Mouse (Mus musculus) heart, postnatal 36 days (tissue): ENCODE results near the gene Cdadc1. TPM values are rescaled to one million over a fixed set of nuclear protein-coding genes. Genes with fewer than 3 reads are reported as not detected.

Experiments used
- DNase-seq, 2 experiments: peaks; one replicate each; pipeline ENCODE4 v3.0.0; 2021 to 2022
- intact Hi-C: fragments of 180-260 bp; cut with DNase I; formaldehyde crosslinking; loops from one replicate; pipeline ENCODE4 v1.15.1; 2025
- total RNA-seq, 2 experiments: library from RNA; stranded (reverse); gene quantifications; 2 replicates each; pipeline ENCODE4 v1.2.3; 2021

Cdadc1 gene
- total RNA-seq, result 10 to 100 TPM; 45.0 to 46.5 TPM

DNA sequence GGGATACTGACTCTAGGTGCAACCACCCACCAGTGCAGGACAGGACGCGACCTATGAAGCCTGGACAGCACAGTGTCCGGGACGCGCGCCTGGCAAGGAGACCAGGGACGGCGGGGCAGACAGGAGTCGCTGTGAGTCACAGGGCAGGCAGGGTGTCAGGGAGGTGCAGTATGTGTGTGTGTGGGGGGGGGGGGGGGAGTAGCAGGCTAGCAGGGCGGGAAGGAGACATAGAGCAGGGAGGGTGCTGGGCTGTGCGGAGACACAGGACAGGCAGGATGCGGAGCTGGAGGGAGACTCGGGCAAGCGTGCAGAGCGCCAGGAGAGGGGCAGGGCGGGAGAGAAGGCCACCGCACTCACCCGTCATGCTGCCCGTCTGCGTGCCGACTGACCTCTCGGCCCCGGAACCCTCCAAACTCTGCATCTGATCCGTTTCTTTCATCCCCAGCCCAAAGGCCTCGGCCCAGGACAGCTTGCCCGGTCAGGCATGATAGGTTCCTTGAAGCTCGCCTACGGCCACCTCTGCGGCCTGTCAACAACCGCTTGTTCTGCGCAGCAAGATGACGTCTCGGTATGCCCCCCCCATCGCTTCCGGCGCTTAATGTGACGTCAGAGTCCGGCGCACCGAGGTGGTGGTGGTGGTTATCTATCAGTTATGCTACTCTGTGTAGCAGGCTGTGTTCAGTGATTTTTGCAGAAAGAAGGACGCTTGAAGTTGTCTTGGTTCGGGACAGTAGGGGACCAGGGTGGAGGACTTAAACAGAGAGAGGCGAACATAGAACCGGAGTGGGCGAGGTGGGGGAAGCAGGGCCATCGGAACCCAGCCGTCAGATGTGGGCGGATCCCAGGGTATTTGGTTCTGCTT is at the start of gene Cdadc1:
Cdadc1 (minus strand) TSS at position 562 of the 862 bp plus-strand sequence.
- intact Hi-C loops, result no loop called here

DNA sequence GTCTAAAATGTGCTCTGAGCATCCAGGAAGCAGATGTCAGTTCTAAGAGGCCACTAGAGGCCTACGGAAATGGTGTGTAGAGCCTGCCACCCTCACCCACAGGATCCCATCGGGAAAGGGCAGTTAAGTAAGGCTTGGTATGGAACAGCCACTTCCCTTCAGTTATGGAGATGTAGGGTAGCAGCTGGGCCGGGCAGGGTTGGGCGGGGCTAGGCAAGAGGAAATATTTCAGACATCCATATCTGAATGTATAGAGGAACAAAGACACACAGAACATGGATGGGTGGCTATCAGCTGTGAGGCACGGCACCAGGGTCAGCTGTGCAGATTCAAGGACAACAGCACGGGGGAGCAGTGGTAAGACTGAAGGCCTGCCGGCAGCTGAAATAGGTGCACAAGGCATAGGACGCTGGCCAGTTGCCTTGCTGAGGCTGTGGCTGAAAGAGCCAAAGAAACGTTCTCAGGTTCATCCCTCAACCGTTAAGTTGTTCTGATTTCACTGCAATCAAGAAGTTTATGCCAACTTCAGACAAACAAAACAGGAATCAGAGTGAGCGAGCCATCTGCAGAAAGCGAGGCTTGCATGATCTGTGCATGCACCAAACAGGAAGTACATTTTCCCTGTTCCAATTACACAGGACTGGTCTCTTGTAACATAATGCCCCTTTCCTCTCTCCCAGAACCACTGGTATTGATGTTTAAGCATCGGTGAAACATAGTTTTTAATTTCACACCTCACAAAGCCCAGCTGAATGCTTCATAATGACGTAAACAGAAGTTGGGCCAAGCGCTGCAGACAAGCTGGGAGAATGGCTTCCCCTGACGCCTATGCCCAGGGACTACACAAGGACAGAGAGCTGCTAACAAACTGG is 49.3 kb upstream of the Cdadc1 start:
- intact Hi-C loops, result no loop called here
- no peak for DNase-seq

More for the DNA sequence above, at the start of gene Cdadc1:
- DNase-seq, result peak; percentile 98 to 99

DNA sequence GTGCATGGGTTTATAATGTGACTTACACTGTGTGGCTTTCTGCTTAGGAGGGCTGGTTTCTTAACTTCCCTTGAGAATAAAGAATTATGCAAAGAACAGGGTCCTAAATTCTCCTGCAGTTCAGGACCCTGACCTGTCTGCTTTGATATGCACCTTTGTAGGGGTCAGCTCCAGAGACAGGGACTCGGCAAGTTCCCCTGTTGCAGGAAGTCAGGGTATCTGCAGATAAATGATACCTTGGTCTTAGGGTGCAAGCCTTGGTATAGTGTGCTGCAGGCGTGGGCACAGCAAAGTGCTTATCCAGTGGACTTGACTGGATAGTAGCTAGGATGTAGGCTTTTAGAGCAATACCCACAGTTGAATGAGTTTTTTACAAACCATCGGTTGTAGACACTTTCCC is 47.1 kb upstream of the Cdadc1 start:
- DNase-seq, result no peak
- intact Hi-C loops, result no loop called here

GRCm38 (mm10) chr14:59644166-59644565 is 46.4 kb upstream of the Cdadc1 start:
- no peak for DNase-seq
- intact Hi-C loops, result no loop called here

GRCm38 (mm10) chr14:59643582-59643981 is 45.8 kb upstream of the Cdadc1 start:
- intact Hi-C loops, result no loop called here
- peak in 1 of 2 experiments; percentile 7 for DNase-seq

DNA sequence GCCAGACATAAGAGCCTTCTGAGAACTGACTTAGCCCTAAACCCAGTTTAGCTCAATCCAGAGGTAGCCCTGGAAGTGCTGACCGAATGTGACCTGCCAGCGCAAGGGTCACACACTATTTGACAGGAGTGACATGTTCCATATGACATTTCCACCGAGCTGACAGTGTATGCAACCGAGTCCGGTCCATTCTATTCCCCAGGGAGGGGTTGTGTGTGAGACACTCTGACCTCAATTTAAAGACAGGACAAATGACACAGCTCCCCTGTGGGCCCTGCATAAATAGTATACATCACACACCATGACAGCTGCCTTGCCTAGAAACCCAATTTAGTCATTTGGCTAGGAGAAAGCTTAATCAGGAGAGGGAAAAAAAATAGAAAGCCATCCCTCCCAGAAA is 44.1 kb upstream of the Cdadc1 start:
- DNase-seq, result no peak
- intact Hi-C loops, result no loop called here

DNA sequence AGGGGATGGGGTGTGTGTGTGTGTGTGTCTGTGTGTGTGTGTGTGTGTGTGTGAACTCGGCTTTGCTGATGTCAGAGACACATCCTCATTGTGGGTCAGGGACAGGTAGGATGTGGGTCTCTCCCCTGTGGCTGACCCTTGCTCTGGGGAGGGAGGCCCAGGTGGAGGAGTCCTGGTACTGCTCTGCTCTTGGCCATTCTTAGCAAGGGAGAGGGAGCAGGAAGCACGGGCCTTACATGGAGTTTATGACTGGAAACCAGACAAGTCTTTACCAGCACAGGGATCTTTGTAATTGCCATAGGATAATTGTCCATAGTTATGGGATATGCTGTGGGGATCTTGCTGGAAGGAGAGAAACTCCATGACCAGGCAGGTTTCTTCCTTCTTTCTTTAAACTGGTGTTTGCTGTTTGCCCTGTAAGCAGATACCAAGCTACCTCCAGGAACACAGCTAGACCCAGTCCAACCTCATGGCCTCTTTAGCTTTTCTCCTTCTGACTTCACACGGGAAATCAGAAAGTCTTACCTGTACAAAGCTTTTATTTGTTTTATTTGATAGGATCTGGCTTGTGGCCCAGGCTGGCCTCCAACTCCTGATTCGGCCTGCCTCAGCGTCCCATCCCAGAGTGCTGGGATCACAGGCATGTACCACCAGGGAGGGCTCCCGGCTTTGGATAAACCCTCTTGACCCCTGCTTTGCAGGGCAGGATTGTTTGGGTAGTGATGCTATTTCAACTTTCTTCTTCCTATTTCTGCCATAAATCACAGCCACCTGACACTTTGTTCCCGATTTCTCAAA is 41.3 kb upstream of the Cdadc1 start:
- intact Hi-C loops, result no loop called here
- no peak for DNase-seq

DNA sequence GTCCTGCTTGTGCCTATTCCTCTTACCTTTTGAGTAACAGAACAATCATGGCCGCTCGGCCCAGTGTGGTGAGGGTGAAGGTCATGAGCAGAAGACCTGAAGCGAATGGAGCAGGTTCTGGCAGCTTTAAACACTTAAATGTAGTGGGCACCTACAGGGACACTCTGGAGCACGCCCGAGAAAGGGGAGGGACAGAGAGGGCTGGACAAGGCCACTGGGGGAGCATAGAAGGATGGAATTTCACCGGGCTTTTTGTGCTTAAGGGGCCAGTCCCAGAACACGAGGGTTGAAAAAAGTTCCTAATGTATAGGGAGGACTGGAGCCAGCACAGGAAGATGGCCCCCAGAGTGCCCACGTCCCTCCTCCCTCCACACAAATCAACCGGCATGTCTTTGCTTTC is 36.2 kb upstream of the Cdadc1 start:
- intact Hi-C loops, result no loop called here
- DNase-seq, result no peak

- no peak for DNase-seq
- intact Hi-C loops, result no loop called here
Measured at GRCm38 (mm10) chr14:59633295-59633898, 35.6 kb upstream of the Cdadc1 start.

DNA sequence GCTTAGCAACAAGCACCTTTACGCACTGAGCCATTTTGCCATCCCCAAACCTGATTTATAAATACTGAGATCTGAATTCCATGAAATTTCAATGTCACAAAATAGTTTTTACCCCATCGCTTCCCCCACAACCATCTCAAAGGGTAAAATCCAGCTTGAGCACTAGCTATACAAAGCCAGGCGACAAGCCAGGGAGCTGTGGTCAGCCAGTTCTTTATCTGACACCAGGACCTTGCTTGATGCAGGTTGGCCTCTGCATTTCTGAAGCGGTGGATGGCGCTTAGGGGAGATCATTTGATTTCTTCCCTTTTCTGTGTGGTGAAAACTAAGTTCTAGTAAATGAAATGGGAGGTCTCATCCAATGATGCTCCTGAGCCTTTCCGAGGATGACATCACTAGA is 34.3 kb upstream of the Cdadc1 start:
- intact Hi-C loops, result no loop called here
- no peak for DNase-seq

GRCm38 (mm10) chr14:59630096-59630495 is 32.3 kb upstream of the Cdadc1 start:
- DNase-seq, result no peak
- intact Hi-C loops, result no loop called here

DNA sequence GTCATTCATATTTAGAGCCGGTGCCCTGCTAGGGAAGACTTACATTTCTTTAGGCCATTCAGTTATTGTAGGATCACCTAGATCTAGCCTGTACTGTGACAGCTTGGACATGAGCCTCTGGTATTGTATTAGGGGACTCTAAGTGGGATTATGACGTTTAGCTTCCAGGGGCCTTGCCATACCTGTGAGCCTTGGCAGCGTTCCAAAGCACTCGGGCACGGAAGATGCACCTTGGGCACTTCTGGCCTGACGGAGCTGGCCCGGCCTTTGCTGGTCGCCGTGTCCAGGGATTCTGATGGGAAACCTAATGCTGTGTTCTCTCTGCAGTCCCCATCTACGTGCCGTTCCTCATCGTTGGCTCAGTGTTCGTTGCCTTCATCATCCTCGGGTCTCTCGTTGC is 31.5 kb upstream of the Cdadc1 start:
- intact Hi-C loops, result loop anchor here (5.0 kb wide), 1 partner anchor 313 kb away; no protein-coding TSS in a partner anchor
- no peak for DNase-seq

DNA sequence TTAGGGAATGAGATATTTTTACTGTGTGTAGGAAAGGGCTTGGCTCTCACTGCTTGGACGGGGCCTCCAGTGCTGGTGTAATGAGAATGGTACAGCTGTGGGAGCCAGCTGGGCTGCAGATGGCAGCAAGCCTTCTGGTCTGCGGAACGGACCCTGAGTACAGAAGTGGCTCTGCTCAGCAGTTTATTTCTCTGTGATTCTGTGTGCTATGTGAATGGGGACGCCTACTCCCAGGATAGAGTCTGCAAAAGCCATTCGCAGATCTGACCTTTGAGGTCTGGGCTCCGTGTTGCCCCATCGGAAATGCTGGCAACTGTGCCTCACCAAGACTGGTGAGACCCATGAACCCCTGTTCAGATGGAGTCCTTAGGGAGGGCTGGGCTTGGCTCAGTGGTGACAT is 30.1 kb upstream of the Cdadc1 start:
- DNase-seq, result no peak
- intact Hi-C loops, result loop anchor here (5.0 kb wide), 1 partner anchor 314 kb away; no protein-coding TSS in a partner anchor

DNA sequence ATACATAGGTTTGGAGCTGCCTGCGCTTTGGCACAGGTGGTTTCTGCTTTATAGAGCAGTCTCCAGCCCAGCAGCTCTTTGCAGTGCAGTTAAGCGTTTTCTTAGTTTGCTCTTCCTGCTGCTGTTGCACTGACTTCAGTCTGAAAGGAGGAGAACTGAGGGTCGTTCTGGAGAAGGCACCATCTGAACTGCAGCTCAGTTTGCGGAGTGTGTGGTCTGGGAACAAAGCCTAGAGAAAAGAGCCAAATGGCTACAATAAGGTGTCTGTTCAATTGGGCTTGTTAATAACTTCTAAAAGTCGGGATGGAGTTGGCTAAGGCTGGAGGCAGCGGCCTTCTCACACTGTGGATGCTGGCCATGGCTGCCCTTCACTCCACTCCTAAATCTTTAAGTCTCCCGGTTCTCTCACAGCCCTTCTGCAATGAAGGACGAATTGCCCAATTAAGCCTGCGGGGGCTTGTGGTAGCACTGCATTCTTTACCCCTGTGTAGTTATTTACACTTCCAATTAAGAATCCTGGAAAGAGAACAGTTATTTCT is 29.5 kb upstream of the Cdadc1 start:
- intact Hi-C loops, result loop anchor here (5.0 kb wide), 1 partner anchor 315 kb away; no protein-coding TSS in a partner anchor
- DNase-seq, result no peak

DNA sequence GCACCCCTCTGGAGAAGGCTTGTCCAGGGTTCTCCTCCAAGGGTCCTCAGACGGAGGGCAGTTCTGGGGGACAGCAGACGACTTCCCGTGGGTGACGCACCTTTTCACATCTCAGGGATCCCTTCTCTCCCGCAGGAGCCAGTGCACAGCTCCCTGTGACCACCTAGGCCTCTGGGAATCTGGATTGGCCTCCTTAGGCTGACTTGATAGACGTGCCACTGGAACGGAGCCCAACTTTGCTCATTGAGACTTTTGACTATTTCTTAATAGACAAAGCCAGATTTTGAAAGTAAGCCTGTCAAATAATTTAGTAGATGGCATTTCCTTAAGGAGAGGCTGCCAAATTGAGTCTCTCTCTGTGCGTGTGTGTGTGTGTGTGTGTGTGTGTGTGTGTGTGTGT is 29.0 kb upstream of the Cdadc1 start:
- intact Hi-C loops, result loop anchor here (5.0 kb wide), 1 partner anchor 316 kb away; no protein-coding TSS in a partner anchor

DNA sequence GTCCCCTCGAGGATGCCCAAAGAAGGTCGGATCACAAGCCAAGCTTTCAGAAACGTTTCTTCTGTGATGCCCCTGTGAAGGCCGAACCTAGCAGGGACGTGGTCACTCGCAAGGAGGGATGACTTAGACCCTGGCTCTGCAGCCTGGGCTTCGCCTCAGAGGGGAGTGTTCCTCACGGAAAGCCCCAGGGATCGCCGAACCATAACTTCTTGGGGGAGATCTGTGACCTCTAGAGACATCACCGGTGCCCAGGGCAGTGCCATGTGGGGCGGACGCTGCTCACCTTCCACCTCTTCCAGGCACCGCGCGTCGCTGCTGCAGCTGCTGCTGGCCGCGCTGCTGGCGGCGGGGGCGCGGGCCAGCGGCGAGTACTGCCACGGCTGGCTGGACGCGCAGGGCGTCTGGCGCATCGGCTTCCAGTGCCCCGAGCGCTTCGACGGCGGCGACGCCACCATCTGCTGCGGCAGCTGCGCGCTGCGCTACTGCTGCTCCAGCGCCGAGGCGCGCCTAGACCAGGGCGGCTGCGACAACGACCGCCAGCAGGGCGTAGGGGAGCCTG is 28.1 kb upstream of the Cdadc1 start:
- peak; percentile 10 to 17 for DNase-seq
- intact Hi-C loops, result loop anchor here (5.0 kb wide), 1 partner anchor 316 kb away; no protein-coding TSS in a partner anchor

More for the DNA sequence above, 29.0 kb upstream of the Cdadc1 start:
- DNase-seq, result no peak

DNA sequence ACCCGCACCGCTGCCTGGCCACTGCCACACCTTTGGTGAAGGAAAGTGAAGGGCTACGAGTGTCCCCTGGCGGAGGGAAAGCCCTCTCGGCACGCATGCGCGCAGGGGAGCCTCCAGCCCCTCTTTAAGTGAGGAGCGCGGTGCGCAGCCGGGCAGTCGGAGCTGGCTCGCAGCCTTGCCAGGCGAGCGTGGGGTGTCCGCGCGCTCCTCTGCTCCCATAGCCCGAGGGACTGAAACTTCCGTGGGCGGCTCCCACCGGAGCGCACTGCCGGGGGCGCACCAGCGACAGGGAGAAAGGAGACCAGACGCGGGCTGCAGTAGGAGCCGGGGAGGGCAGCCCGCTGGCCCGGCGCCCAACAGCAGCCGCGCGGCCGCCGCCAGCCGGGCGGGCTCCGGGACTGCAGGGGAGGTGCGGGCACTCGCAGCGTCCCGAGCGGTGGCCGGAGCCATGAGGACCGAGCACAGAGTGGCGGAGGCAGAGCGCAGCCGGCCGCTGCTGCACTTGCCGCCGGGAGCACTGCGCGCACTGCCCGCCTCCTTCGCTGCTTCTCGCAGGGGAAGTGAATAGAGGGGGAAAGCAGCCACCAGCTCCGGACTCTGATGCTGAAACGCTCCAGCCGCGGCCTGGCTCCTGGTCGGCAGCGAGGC is 27.5 kb upstream of the Cdadc1 start, which contains the start of gene Shisa2:
Shisa2 (plus strand) TSS at position 151 of the 648 bp plus-strand sequence.
- intact Hi-C loops, result loop anchor here (5.0 kb wide), 1 partner anchor 317 kb away; no protein-coding TSS in a partner anchor
- DNase-seq, result peak; percentile 65 to 74

DNA sequence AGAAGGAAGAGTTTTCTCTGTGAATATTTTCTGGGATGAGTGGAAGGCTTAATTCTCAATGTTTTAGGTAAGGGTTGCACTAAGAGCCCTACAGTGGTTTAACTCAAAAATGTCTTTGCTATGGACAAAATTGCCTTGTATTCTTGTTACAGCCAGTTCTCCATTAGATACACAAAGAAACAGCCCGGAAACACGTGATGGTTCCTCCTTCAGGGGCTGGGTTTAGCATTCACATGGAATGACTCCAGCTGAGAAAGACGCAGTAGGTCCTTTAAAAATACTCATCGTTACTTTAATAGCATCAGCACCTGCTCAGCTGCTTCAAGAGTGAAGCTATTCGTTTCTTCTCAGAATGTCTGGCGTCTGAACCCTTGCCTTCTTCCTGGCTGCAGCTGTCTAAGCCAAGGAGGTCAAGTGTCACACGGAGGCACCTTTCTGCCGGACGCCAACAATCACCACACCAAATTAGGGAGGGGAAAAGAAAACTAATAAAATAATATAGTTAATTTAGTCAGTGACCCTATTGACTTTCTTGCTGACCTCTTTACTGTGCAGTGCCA is 26.6 kb upstream of the Cdadc1 start:
- intact Hi-C loops, result no loop called here
- no peak for DNase-seq
